Mouse (Mus musculus) heart, postnatal 25 days (tissue): ENCODE results near the gene Invs. TPM values are rescaled to one million over a fixed set of nuclear protein-coding genes. Genes with fewer than 3 reads are reported as not detected.

Experiments
- DNase-seq: peaks from one replicate; pipeline ENCODE4 v3.0.0; 2022; ENCODE audit warnings: low spot score
- intact Hi-C: fragments of 180-260 bp; cut with DNase I; formaldehyde crosslinking; loops from one replicate; pipeline ENCODE4 v1.15.1; 2025
- total RNA-seq, 2 experiments: library from RNA; stranded (reverse); gene quantifications; 2 replicates each; pipeline ENCODE4 v1.2.3; 2021

Invs gene
- total RNA-seq: 1 to 10 TPM; 3.3 to 3.9 TPM

DNA sequence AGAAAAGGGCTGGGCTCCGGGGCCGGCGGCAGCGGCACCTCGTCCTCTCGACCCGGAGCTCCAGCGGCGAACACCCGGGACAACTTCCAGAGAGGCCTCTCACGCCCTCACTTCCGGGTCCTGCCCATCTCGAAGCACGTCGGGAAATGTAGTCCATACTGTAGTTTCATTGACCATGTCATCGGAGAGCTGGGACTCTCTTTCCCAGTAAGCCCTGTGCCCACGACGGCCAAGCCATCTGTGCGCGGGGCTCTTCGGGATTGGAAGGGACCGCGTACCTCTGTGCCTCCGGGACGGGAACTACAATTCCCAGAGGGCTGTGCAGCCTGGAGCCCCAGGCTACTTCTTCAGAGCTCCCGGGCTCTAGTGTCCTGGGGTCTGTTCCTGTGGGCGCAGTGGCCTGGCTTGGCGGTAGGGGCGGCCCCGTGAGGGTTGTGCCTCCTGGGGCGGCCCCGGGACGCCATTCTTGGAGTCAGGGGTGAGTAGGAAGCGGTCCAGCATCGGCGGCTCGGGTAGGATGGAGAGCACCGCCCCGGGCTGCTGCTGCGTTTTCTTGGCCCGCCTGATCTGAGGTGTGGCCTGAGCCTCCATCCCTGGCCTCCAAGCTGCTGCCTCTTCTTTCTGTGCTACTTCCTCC, at the start of gene Invs, which contains the start of gene Erp44:
Invs (plus strand) TSS at position 263 of the 637 bp plus-strand sequence.
Erp44 (minus strand) TSS at position 61 of the 637 bp plus-strand sequence.
- intact Hi-C loops: loop anchor here (2.0 kb wide), 1 partner anchor 55 kb away; no protein-coding TSS in a partner anchor
- DNase-seq: peak; percentile 95

DNA sequence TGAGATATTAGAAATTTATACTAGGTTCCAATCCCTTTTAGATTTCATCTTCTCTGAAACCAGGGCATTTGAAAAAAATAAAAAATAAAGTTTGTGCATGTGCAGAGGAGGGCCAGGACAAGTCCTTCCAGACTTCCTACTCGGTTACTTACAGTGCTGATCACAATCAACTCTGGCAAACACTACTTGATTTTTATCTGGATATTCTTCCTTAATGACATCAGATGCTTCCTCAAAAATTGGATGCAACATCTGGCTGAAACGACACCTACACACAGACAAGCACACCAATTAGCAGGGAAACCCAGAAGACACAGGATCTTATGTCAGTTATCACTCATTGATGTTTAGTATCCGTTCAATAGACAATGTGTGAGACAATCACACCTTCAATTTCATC, 42.8 kb upstream of the Invs start:
- intact Hi-C loops: no loop called here

DNA sequence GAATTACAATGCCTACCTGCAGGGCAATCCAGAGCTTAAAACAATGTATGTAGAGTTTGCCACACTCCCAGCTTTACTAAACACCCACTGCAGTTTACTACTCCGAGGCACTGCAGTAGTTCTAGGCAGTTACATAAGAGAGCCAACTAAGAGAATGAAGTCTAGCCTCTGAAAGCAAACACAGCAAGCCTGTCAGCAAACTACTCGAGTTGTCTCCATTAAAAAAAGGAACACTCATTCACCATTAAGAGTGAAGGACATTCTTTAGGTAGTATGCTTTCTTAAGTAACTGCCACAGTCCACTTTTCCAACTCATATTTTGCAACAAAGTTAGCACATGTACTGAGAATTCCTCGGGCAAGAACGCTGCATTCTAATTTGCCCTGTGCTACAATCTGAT, 40.5 kb upstream of the Invs start:
- intact Hi-C loops: no loop called here
- no peak for DNase-seq

More for the DNA sequence above, 42.8 kb upstream of the Invs start:
- DNase-seq: no peak

DNA sequence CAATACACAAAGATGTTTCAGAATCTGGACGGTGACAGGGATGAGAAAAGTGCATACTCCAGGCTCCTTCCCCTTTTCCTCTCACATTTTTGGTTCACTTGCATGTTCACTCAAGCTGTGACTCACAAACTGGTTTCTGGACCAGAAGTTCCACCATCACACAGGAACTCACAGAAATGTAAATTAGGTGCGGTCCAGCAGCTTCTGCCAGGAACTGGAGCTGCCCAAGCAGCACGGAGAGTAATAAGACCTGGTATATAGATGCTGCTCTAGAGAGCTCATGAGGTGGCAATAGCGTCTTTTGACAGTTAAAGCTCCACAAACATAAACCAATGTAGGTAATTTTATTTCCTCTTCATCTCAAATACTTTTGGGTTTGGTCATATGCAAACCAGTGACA, 37.1 kb upstream of the Invs start:
- intact Hi-C loops: no loop called here
- no peak for DNase-seq

DNA sequence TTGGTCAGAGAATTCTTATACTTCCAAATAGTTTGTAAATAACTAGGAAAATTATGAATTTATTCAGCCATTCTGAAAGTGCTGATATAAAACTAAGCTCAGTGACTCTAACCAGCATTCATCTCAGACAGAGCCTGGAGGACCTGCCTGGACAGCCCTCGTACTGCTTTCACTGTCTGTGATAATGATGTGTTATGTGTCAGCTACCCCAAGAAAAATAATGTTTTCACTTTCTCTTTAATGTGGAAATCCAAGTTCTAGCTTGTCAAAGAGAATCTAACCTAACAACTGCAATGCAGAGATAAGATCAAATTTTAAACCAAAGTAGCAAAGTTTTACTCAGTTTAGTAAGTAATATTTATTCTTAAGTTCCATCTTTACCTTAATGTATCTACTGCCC, 35.8 kb upstream of the Invs start:
- DNase-seq: no peak
- intact Hi-C loops: no loop called here

DNA sequence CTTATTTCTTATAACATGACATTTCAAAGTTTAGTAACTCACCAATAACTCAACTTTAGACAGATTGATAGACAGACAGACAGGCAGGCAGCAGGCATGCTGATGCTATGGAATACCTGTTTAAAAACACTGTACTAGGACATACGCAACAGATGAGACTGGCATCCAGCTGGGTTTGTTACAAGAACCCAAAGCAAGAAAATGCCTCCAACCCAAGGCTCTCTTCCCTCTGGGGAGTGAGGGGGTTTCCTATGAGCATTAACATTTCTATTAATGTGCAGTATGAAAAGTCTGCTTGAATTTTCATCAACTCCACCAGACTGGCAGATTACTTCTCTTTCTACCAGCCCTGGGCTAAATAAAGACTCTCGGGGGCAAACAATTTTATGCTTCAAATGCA, 35.3 kb upstream of the Invs start:
- intact Hi-C loops: no loop called here
- no peak for DNase-seq

DNA sequence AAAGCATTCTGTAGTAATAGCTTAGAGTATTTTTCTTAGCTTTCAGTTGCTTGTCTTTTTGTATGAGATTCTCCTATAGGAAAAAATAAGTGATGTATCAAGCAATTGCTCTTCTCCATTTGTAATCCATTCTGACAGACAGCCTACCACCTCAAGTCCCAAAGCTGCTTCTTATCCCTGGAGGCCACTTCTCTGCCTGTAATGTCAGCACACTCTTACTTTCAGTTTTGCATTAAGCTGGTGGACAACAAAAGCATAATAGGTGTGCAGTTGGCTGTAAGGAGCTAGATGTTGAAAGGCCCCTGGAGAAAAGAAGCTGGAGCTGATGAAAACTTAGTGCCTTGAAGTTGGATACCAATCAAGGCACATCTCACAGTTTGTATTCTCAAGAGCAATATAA, 26.3 kb upstream of the Invs start:
- intact Hi-C loops: no loop called here
- no peak for DNase-seq

DNA sequence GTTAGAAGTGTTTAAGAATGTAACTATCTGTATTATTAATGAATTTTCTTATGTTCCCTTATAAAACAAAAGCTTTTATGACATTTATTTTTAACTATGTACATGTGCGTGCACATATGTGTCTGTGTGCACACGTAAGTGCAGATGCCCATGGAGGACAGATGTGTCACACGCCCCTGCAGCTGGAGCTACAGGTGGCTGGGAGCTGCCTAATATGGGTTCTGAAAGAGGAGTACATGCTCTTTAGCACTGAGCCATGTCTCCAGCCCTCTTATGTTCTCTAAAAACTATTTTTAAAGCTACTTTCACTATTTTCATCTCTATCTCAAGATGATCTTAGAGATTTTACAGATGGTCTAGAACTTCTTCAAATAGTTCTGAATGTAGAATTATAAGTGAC, 21.5 kb upstream of the Invs start:
- DNase-seq: no peak
- intact Hi-C loops: no loop called here

DNA sequence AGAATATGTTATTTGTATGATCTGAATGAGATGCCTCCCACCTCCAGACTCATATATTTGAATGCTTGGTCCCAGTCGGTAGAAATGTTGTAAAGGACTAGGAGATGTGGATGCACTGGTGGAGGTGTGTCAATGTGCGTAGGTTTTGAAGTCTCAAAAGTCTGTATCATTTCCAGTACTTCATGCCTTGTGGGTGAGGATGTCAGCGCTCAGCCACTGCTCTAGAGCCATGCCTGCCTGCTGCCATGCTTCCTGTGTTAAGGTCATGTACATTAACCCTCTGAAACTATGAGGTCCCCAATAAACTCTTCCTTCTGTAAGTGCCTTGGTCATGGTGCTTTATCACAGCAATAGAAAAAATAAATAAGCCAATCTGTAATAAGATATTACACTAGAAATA, 11.9 kb upstream of the Invs start:
- DNase-seq: no peak
- intact Hi-C loops: no loop called here

DNA sequence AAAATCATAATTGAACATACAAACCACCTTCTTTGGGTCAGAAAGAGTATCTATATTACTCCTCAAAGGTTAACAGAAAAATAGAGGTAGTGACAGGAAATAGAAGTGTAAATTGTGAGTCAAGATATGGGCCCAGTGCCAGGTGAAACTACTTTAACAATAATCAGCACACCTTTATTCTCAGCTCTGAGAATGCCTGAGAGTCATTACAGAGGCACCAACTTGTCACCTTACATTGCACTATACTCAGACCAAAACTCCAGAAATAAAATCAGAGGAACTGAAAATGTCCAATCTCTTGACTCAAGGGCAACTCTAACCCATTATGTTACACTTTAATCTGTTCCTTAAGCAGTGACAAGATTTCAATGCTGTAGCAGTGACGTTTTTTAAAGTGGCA, 11.4 kb upstream of the Invs start:
- no peak for DNase-seq
- intact Hi-C loops: no loop called here

DNA sequence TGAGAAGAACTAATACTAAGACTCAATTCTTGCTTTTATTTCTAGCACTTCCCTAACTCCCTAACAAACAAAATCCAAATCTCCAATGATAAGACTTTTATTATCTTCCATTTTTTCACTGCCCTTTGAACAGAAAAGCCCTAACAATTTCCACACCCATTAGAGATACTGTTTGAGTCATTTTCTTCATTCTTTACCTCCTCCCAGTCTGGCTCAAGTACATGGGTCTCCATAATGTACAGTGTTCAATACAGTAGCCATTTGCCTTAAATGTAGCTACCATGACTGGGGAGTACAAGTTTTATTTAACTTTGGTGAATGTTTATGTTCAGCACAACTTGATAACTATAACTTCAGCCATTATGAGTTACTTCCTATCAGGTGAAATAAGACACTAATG, 9.0 kb upstream of the Invs start:
- intact Hi-C loops: no loop called here
- no peak for DNase-seq

DNA sequence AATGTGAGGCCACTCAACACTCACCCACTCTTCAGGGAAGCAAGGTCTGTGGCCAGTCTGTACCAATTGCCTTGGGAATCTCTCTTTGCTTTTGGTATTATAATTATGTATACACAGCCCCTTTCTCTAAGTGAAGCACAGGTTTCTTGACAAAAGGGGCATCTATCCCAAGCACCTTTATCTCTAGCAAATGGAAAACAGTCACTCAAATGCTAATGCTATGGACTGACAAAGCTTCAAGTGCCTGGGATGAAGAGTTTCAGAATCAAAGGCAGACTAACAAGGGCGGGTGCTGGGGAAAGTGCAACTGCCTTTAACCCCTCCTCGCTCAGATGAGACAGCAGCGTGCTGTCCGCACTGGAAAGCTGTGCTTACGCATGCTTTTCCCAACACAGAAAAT, 7.7 kb upstream of the Invs start:
- DNase-seq: no peak
- intact Hi-C loops: no loop called here

DNA sequence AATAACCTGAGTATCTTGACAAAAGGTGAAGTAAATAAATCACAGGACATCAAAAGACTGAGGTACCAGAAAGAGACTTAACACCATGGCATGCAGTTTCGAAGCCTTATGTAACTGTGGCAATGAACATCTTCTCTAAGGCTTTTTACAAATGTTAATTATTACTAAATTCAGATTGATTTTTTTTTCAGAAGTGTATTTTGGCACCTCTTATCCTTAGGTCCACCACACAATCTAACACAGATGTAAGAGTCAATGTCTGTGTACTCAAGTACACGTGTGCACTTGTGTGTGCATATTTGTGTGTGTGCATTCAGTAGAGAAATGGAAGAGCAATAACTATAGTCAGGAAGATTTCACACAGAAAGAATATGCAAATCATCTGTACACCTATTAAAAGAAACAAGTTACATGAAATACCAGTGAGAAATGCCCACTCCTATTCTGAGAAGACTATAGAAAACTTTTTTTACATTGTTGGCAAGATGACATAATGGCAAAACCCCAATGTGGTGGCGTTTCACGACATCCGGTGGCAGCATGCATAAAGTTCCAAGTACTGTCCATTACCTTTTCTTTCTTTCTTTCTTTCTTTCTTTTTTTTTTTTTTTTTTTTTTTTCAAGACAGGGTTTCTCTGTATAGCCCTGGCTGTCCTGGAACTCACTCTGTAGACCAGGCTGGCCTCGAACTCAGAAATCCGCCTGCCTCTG, 6.3 kb upstream of the Invs start:
- DNase-seq: no peak
- intact Hi-C loops: no loop called here

DNA sequence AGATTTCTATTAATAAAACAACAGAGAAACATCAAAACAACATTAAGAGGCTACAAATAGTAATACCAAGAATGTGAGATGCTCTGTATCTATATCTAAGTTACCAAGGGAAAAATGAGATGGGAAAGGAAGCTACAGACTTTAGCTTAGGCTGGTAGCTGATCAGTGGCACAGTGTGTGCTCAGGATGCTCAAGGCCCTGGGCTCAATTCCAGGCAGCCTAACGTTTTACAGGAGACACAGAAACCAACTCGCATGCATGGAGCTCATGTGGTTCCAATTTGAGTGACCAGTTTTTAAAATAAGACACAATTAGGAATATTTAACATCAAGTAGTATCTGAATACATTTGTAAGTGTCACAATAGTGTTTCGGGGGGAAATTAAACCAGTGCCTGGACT, 3.8 kb upstream of the Invs start:
- intact Hi-C loops: no loop called here
- DNase-seq: no peak

DNA sequence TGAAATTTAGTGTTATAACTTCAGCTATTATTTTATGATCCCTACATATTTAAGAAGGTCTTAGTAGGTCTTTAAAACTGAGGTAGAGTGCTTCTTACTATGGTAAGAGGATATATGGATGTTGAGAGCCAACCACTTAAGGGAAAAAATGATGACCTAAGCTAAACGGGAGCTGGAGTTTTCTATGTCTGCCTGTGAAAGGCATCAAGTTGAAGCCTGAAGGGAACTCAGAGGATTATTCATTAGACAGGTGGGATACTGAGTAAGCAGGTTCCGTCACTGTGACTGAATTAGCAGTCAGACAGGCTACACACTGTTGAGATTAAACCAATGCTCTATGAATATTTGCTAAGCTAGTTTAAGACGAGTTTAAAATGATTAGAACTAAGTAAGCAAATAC, 2.5 kb upstream of the Invs start:
- intact Hi-C loops: no loop called here

DNA sequence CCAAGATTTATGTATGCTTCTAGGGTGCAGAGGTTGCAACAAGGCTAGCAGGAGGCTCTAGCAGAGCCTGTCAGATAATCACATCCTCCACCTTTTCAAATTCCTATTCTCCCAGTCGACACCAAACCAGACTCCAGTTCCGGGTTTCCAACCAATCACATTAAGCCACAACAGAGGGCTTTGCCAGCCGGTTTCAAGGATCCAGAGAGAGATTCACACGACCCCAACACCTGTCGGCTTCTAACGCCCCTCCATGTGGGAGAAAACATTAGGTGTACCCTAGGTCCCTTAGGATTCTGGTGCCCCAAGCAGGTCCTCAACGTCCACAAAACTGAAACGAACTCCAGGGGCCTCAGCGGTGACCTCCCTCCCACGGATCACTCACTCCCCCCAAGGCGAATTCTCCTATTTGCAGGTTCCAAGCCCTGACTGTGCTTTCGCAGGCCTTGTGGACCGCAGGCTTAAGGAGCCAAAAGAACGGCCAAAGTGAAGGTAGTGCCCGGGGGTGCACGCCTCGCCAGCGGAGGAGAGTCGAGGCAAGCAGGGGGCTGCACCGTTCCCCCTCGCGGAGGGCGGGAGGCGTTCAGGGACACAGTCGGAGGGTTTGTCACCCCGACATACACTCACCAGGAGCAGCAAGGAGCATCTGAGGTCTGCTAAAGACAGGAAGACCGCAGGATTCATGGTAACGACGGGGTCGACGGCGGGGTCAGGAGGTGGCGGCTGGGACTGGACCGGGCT, 633 bp upstream of the Invs start:
- intact Hi-C loops: loop anchor here (2.0 kb wide), 1 partner anchor 54 kb away; no protein-coding TSS in a partner anchor
- DNase-seq: no peak

More for the DNA sequence above, 2.5 kb upstream of the Invs start:
- no peak for DNase-seq

DNA sequence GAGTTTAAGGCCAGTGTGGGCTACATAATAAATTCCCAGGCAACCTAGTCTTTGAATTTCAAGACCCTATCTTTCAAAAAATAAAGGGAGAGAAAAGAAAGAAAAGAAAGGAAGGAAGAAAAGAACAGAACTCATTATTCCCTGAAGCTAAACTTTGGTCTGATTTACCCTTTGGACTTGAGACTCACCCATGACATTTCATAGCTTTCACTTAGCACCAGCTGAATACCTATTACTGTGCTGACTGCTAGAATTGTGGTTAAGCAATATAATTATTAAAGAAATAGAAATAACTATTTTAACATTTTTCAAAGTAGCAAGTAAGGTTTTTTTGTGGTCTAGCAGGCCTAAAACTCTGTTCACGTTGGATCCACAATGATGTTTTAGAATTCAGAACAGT, 1.6 kb downstream of the Invs start:
- no peak for DNase-seq
- intact Hi-C loops: no loop called here

DNA sequence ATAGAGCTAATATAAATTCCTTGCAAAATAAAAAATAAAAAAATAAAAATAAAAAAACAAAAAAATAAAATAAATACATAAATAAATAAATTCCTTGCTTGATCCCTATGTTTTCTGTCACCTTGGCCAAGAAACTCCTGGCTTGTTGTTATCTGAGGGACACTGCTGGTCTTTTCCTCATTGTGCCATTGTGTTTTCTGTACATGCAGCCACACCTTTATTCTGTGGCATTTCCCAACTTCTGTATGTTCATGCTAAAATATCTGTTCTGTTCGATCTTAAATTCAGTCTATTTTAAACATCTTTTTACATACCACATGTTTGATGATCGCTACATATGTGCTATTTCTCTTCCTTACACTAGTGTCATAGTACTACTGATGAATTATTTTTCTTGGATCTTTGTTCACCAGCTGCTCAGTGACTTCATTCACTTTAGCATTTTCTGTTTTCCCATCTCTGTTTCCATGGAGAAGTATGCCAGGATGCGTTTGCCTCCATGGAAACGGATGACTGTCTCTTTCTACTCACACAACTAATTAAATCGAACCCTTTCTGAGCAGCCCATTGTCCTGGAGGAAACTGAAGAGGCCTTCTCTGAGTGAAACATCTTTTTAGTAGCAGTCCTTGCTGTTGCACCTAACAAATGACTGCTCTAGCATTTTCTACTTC, 7.7 kb downstream of the Invs start:
- intact Hi-C loops: no loop called here
- no peak for DNase-seq

DNA sequence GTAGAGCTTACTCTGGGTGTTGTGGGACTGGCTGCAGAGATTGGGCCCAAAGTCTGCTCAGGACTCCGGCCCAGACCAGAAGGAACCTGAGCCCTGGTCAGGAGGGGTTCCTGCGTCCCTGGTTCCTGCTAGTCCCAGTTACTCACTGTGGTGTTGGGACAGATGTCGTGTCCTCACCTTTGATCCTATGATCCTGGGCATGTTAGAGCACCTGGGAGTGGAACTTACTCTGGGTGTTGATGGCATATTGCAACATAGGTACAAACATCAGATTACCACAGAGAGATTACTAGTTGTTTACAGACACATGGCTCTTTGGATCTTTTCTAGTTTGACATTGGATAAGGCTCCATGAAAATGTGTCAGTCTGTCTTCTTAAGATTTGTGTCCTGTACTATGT, 35.3 kb downstream of the Invs start:
- intact Hi-C loops: no loop called here
- DNase-seq: no peak

DNA sequence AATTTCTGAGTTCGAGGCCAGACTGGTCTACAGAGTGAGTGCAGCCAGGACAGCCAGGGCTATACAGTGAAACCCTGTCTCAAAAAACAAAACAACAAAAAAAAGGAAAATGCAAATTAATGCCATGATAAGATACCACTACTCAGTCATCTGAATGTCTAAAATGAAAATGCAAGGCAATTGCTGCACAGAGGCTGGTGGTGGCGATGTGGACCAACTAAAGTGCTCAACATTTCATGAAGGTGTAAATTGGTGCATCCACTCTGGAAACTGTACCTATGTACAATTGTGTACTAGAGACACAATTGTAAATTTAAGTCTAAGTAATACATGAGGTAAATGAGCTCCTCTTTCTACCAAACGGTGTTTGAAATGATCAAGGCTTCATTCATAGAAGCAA, 36.5 kb downstream of the Invs start:
- intact Hi-C loops: no loop called here
- no peak for DNase-seq

DNA sequence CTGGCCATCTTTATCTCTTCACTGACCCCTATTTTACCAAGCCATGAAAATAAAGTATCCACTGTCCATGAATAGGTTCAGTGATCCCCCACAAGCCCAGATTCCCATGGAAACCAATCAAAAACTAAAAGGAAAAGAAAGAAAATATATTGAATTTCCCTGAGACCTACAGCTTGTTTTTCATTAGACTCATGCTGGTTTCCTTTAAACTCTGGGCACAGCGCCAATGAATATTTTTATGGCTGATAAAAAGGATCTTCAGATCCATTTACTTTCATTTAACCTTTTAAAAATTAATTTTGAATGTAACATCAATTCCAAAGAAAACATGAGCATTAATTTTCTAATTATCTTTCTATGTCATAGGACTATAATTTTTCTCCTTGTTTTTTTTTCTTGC, 41.7 kb downstream of the Invs start:
- no peak for DNase-seq
- intact Hi-C loops: no loop called here
